Mouse (Mus musculus): ENCODE measurements around the gene Dars2. TPM values are rescaled to one million over a fixed set of nuclear protein-coding genes. Genes with fewer than 3 reads are reported as not detected.

Gene Dars2
- total and polyA plus RNA-seq, 3 experiments, result 53.1 to 83.6 TPM; not detected in 1

GRCm38 (mm10) chr1:161103842-161104241 is 33.4 kb upstream of the Dars2 start:
- H3K9me3 ChIP-seq (replicated peaks; ENCODE audit: insufficient read depth, low read length), result no peaks in the 10 kb centered on the region
- no peak overlapping the region for H3K9ac ChIP-seq (ENCODE audit: control insufficient read depth, low read depth, low read length, poor library complexity, severe bottlenecking)
- no peaks in the 10 kb centered on the region for H3K27me3 ChIP-seq (ENCODE audit: control insufficient read depth in 1 of 2, insufficient read depth in 2 of 2, low read length in 2 of 2)
- no peaks in the 10 kb centered on the region for H3K79me2 ChIP-seq (ENCODE audit: control insufficient read depth, insufficient read depth, low read length, poor library complexity)
- peak; percentile 63 for TF ChIP-seq GATA1 (IDR thresholded peaks at IDR 0.05; ENCODE audit: low read depth, low read length)
- TF ChIP-seq MAFK (IDR thresholded peaks at IDR 0.05; ENCODE audit: borderline replicate concordance, low read depth, low read length), result no peak
- H3K4me1 ChIP-seq (ENCODE audit: control insufficient read depth in 1 of 2, insufficient read depth in 2 of 2, low read length in 2 of 2), result no peaks in the 10 kb centered on the region
- no peak overlapping the region for H3K27ac ChIP-seq (ENCODE audit: control insufficient read depth, low read depth, low read length)
- peak; percentile 13 for DNase-seq (ENCODE audit: low read depth, low spot score)
- no peak overlapping the region for H3K4me3 ChIP-seq (ENCODE audit: control insufficient read depth in 1 of 2, insufficient read depth in 1 of 2, low read depth in 2 of 2, low read length in 2 of 2)
- peaks cover 0 to 1% of the 10 kb centered on the region in 2 experiments; a peak in 3 of 4 replicates for H3K36me3 ChIP-seq (ENCODE audit: control insufficient read depth in 1 of 2, insufficient read depth in 2 of 2, low read length in 2 of 2)

GRCm38 (mm10) chr1:161099721-161100405 is 29.4 kb upstream of the Dars2 start:
- peaks cover 0 to 1% of the 10 kb centered on the region in 2 experiments; a peak in 3 of 4 replicates for H3K36me3 ChIP-seq (ENCODE audit: control insufficient read depth in 1 of 2, insufficient read depth in 2 of 2, low read length in 2 of 2)
- H3K27me3 ChIP-seq (ENCODE audit: control insufficient read depth in 1 of 2, insufficient read depth in 2 of 2, low read length in 2 of 2), result no peaks in the 10 kb centered on the region
- no peak overlapping the region for H3K27ac ChIP-seq (ENCODE audit: control insufficient read depth, low read depth, low read length)
- no peaks in the 10 kb centered on the region for H3K4me1 ChIP-seq (ENCODE audit: control insufficient read depth in 1 of 2, insufficient read depth in 2 of 2, low read length in 2 of 2)
- no peak for TF ChIP-seq TAL1 (IDR thresholded peaks at IDR 0.05; ENCODE audit: low read length)
- TF ChIP-seq USF1 (IDR thresholded peaks at IDR 0.05; ENCODE audit: low read depth, low read length), result no peak
- no peak for TF ChIP-seq POLR2AphosphoS2 (IDR thresholded peaks at IDR 0.05; ENCODE audit: low read length)
- TF ChIP-seq POLR2AphosphoS5 (IDR thresholded peaks at IDR 0.05; ENCODE audit: borderline replicate concordance, low read depth, low read length), result no peak
- no peak for TF ChIP-seq USF2 (IDR thresholded peaks at IDR 0.05; ENCODE audit: borderline replicate concordance in 1 of 2, insufficient read depth in 1 of 2, low read depth in 1 of 2, low read length in 2 of 2)
- TF ChIP-seq MAX (IDR thresholded peaks at IDR 0.05; ENCODE audit: low read length), result no peak
- no peak for TF ChIP-seq GABPA (IDR thresholded peaks at IDR 0.05; ENCODE audit: low read depth, low read length)
- no peak for TF ChIP-seq NELFE (IDR thresholded peaks at IDR 0.05; ENCODE audit: low read depth, low read length)
- no peak for TF ChIP-seq E2F4 (IDR thresholded peaks at IDR 0.05; ENCODE audit: borderline replicate concordance, low read depth, low read length)
- no peak for TF ChIP-seq ZNF384 (IDR thresholded peaks at IDR 0.05; ENCODE audit: low read depth, low read length)
- no peak for TF ChIP-seq TCF12 (IDR thresholded peaks at IDR 0.05; ENCODE audit: low read depth, low read length)
- TF ChIP-seq HCFC1 (IDR thresholded peaks at IDR 0.05; ENCODE audit: low read depth, low read length), result no peak
- no peak for TF ChIP-seq GATA1 (IDR thresholded peaks at IDR 0.05; ENCODE audit: low read depth, low read length)
- H3K9me3 ChIP-seq (replicated peaks; ENCODE audit: insufficient read depth, low read length), result no peaks in the 10 kb centered on the region
- DNase-seq (ENCODE audit: low read depth, low spot score), result no peak
- no peak overlapping the region for H3K4me3 ChIP-seq (ENCODE audit: control insufficient read depth in 1 of 2, insufficient read depth in 1 of 2, low read depth in 2 of 2, low read length in 2 of 2)
- no peaks in the 10 kb centered on the region for H3K79me2 ChIP-seq (ENCODE audit: control insufficient read depth, insufficient read depth, low read length, poor library complexity)
- no peak overlapping the region for H3K9ac ChIP-seq (ENCODE audit: control insufficient read depth, low read depth, low read length, poor library complexity, severe bottlenecking)
